25 mouse cellular contexts compared by ENCODE assay signal in genomic region chr5:30578445-30579080, GRCm38 (mm10). TPM values are rescaled to one million over a fixed set of nuclear protein-coding genes. Genes with fewer than 3 reads are reported as not detected.
A peak's percentile ranks its signal among the peaks of the same experiment; 100 is the strongest.
DNase-seq lines count a peak whose midpoint lies in the region; ATAC-seq lines count a peak whose summit lies in the region.
"Had no signal": no experiment of that assay in that cellular context is flagged by ENCODE, and none has a peak within 500 bp of the region (broad histone marks: within the 10 kb centered on the region; RNA-seq: fewer than 3 reads in every experiment).

No protein-coding gene starts in this region.

- no peaks in the 10 kb centered on the region for H3K9me3 ChIP-seq in forebrain, embryonic 15.5 days
- no peaks in the 10 kb centered on the region for H3K9me3 ChIP-seq in forebrain, embryonic 12.5 days
- 0 out of 2 replicates have a peak, but pooled peaks cover 3% of the 10 kb centered on the region for H3K9me3 ChIP-seq in heart, embryonic 13.5 days

- no peak for ATAC-seq in forebrain, embryonic 15.5 days (replicated peaks)
- ATAC-seq in forebrain, embryonic 12.5 days (ENCODE audit: low FRiP score): no peak
- no peak for ATAC-seq in heart, embryonic 13.5 days (ENCODE audit: extremely low read depth, insufficient number of reproducible peaks, low FRiP score, low TSS enrichment)
- ATAC-seq: inflammation-experienced regulatory T-cells, adult 6 months had no signal

- H3K27ac ChIP-seq in forebrain, embryonic 15.5 days (replicated peaks): peak overlapping the region; percentile 53
- H3K27ac ChIP-seq in forebrain, embryonic 12.5 days: no peak overlapping the region
- peak overlapping the region; percentile 85 for H3K27ac ChIP-seq in heart, embryonic 13.5 days (replicated peaks)

- no peak overlapping the region for H3K4me3 ChIP-seq in forebrain, embryonic 15.5 days
- H3K4me3 ChIP-seq in forebrain, embryonic 12.5 days (replicated peaks): no peak overlapping the region
- no peak overlapping the region for H3K4me3 ChIP-seq in heart, embryonic 13.5 days
- H3K4me3 ChIP-seq: erythroblast, embryonic 14.5 days had no signal

- peak; percentile 91 for DNase-seq in adrenal gland, adult 2 months
- no peak for DNase-seq in adrenal gland, postnatal 4 days (ENCODE audit: low spot score in 2 of 2)
- DNase-seq in heart, adult 9 months (ENCODE audit: low spot score in 2 of 2): no peak
- DNase-seq in cerebellum, postnatal 10 days: peak; percentile 58 to 60
- no peak for DNase-seq in left cerebral cortex, postnatal 4 days
- DNase-seq: gastrocnemius, postnatal 25 days; kidney, adult 8-10 months; kidney, postnatal 4 days; lung, adult 18-20 months; right cerebral cortex, postnatal 25 days had no signal

- intact Hi-C loops in left cerebral cortex, postnatal 4 days (cut with DNase I): no loop called here

- peaks cover 12% of the 10 kb centered on the region for H3K4me1 ChIP-seq in forebrain, embryonic 15.5 days
- H3K4me1 ChIP-seq in forebrain, embryonic 12.5 days: peaks cover 2% of the 10 kb centered on the region; the same call in 1 of the 2 replicates
- H3K4me1 ChIP-seq in heart, embryonic 13.5 days: peaks cover 72% of the 10 kb centered on the region

- no peak overlapping the region for H3K4me2 ChIP-seq in forebrain, embryonic 15.5 days (replicated peaks)
- no peak overlapping the region for H3K4me2 ChIP-seq in forebrain, embryonic 12.5 days
- H3K4me2 ChIP-seq in heart, embryonic 13.5 days: no peak overlapping the region

- H3K27me3 ChIP-seq in forebrain, embryonic 15.5 days: no peaks in the 10 kb centered on the region
- peaks cover 4% of the 10 kb centered on the region for H3K27me3 ChIP-seq in forebrain, embryonic 12.5 days
- H3K27me3 ChIP-seq in heart, embryonic 13.5 days (replicated peaks): 0 out of 2 replicates have a peak, but pooled peaks cover under 1% of the 10 kb centered on the region

- H3K36me3 ChIP-seq in forebrain, embryonic 15.5 days: no peaks in the 10 kb centered on the region
- no peaks in the 10 kb centered on the region for H3K36me3 ChIP-seq in forebrain, embryonic 12.5 days (replicated peaks)
- H3K36me3 ChIP-seq in heart, embryonic 13.5 days: no peaks in the 10 kb centered on the region

- H3K9ac ChIP-seq in forebrain, embryonic 15.5 days (replicated peaks): no peak overlapping the region
- no peak overlapping the region for H3K9ac ChIP-seq in forebrain, embryonic 12.5 days
- H3K9ac ChIP-seq in heart, embryonic 13.5 days: peak overlapping the region; percentile 48; the same call in 1 of the 2 replicates

- WGBS in forebrain, embryonic 15.5 days: 78% methylated on average over 6 of the region's 6 CpGs
- 80% methylated on average over 6 of the region's 6 CpGs for WGBS in forebrain, embryonic 12.5 days
- WGBS in heart, embryonic 13.5 days: 51% methylated on average over 6 of the region's 6 CpGs

RNA-seq across cellular contexts. Expression of gene Kcnk3, which starts 9.4 kb away (rescaled TPM):
- 1,000 to 10,000 TPM; 1,225 to 1,281 TPM for total RNA-seq in adrenal gland, adult 2 months (2021)
- 6,176 and 11,313 TPM in 2 replicates for polyA plus RNA-seq in adrenal gland, adult 2 months (2012; rRNA removed)
- 100 to 1,000 TPM; 684 to 719 TPM for total RNA-seq in adrenal gland, postnatal 4 days (2021)
- polyA plus RNA-seq in forebrain, embryonic 15.5 days (2015; fragmentation: Nextera tagmentation; extraction: Ambion mirVana): 2.3 and 3.1 TPM in 2 replicates
- polyA plus RNA-seq in forebrain, embryonic 12.5 days (2016; fragmentation: Nextera tagmentation; extraction: Ambion mirVana): 0.54 and 0.64 TPM in 2 replicates
- polyA plus RNA-seq in heart, embryonic 13.5 days (2015; fragmentation: Nextera tagmentation; extraction: Ambion mirVana): 28.9 and 29.1 TPM in 2 replicates
- total RNA-seq in left cerebral cortex, postnatal 4 days (2021): 10 to 100 TPM; 14.1 to 15.1 TPM
- total RNA-seq: common myeloid progenitor, adult 5-6 weeks; megakaryocyte-erythroid progenitor cell, adult 5-6 weeks; MEL had no signal
- polyA plus RNA-seq: erythroblast, embryonic 14.5 days had no signal

RNA-seq across cellular contexts. Expression of gene Cib4, which starts 32.9 kb away (rescaled TPM):
- 1 to 10 TPM in 1 of 2 experiments, under 1 TPM in 1; 0.92 to 2.4 TPM for total RNA-seq in adrenal gland, adult 2 months (2021)
- 1.7 and 3.4 TPM in 2 replicates for polyA plus RNA-seq in adrenal gland, adult 2 months (2012; rRNA removed)
- under 1 TPM; 0.53 to 0.99 TPM for total RNA-seq in adrenal gland, postnatal 4 days (2021)
- polyA plus RNA-seq in forebrain, embryonic 15.5 days (2015; fragmentation: Nextera tagmentation; extraction: Ambion mirVana): not detected in 2 replicates
- not detected in 2 replicates for polyA plus RNA-seq in forebrain, embryonic 12.5 days (2016; fragmentation: Nextera tagmentation; extraction: Ambion mirVana)
- polyA plus RNA-seq in heart, embryonic 13.5 days (2015; fragmentation: Nextera tagmentation; extraction: Ambion mirVana): not detected in 2 replicates
- total RNA-seq in left cerebral cortex, postnatal 4 days (2021): not detected
- total RNA-seq: common myeloid progenitor, adult 5-6 weeks; gastrocnemius, postnatal 25 days; layer of hippocampus, postnatal 25 days; left cerebral cortex, postnatal 36 days; liver, adult 2 months; megakaryocyte-erythroid progenitor cell, adult 5-6 weeks; MEL; midbrain, postnatal 0 days had no signal
- polyA plus RNA-seq: brain, embryonic 14.5 days; embryonic facial prominence, embryonic 11.5 days; erythroblast, embryonic 14.5 days; hindbrain, embryonic 11.5 days; inflammation-experienced regulatory T-cells, adult 6 months; liver, adult 2 months; midbrain, postnatal 0 days had no signal

Comparison
In these comparisons a context has a peak if more than half of its experiments do, and no peak if none do; other contexts are left out.
1. DNase-seq: peak in adrenal gland, adult 2 months (single experiment) and cerebellum, postnatal 10 days (2 of 2); none in adrenal gland, postnatal 4 days (0 of 2), heart, adult 9 months (0 of 2) and left cerebral cortex, postnatal 4 days (single experiment).
2. RNA of gene Kcnk3, which starts 9.4 kb away (polyA plus RNA-seq): 6,176 to 11,313 TPM in adrenal gland, adult 2 months; 28.9 to 29.1 TPM in heart, embryonic 13.5 days, 2.3 to 3.1 TPM in forebrain, embryonic 15.5 days and 0.54 to 0.64 TPM in forebrain, embryonic 12.5 days; every median in the first group is over 100 times any median in the second.